ENCODE assay signal across 8 mouse cellular contexts in the genomic region with DNA sequence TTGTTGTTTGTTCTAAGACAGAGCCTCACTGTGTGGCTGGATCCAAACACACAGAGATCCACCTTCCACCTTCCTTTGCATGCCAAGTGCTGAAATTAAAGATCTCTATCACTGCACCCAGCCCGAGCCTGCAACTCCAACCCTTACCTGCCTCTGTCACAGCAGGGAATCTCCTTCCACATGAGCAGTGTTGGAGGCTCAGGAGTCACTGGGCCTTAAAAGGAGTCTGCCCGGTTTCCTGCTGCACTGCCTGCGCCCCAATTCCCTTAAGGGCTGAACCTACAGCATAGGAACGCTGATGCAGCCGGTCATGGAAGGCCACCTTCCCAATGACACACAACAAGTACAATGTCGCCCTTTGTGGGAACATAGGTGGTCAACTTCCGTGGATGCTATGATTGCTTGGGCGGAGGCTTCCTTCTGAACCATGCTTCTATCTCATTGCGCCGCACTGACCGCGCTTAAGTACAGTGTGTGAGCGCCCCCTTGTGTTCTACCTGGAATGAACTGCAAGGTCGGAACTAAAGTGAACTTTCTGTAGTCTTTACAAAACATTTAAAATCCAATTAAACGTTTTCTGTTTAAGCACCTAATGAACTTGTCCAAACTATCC. TPM values are rescaled to one million over a fixed set of nuclear protein-coding genes. Genes with fewer than 3 reads are reported as not detected.
A peak's percentile ranks its signal among the peaks of the same experiment; 100 is the strongest.
DNase-seq lines count a peak whose midpoint lies in the region; ATAC-seq lines count a peak whose summit lies in the region.

No protein-coding gene starts in this region.

- no peaks in the 10 kb centered on the region for H3K36me3 ChIP-seq in embryonic facial prominence, embryonic 12.5 days
- H3K36me3 ChIP-seq in limb, embryonic 12.5 days = no peaks in the 10 kb centered on the region

- no peaks in the 10 kb centered on the region for H3K9me3 ChIP-seq in embryonic facial prominence, embryonic 12.5 days
- H3K9me3 ChIP-seq in limb, embryonic 12.5 days = no peaks in the 10 kb centered on the region

- peak; percentile 78 for DNase-seq in A20 (ENCODE audit: low read depth, low spot score)
- peak; percentile 74 for DNase-seq in adrenal gland, postnatal 25 days
- peak; percentile 71 for DNase-seq in heart, adult 8-10 months (ENCODE audit: low spot score)
- DNase-seq in kidney, adult 8-10 months = peak; percentile 42 to 74
- peak; percentile 46 to 52 for DNase-seq in spleen, postnatal 36 days (ENCODE audit: low spot score in 2 of 2)

- 6% methylated on average over 15 of the region's 15 CpGs for WGBS in embryonic facial prominence, embryonic 12.5 days
- WGBS in limb, embryonic 12.5 days = 7% methylated on average over 15 of the region's 15 CpGs

- peak overlapping the region; percentile 43 for H3K4me2 ChIP-seq in embryonic facial prominence, embryonic 12.5 days (replicated peaks)
- peak overlapping the region; percentile 47 for H3K4me2 ChIP-seq in limb, embryonic 12.5 days

- peaks cover 6% of the 10 kb centered on the region; the same call in 1 of the 2 replicates for H3K27me3 ChIP-seq in embryonic facial prominence, embryonic 12.5 days
- H3K27me3 ChIP-seq in limb, embryonic 12.5 days = peaks cover 15% of the 10 kb centered on the region

- no peak overlapping the region for H3K27ac ChIP-seq in embryonic facial prominence, embryonic 12.5 days
- H3K27ac ChIP-seq in limb, embryonic 12.5 days = no peak overlapping the region

- peak overlapping the region; percentile 12; the same call in 1 of the 2 replicates for H3K4me3 ChIP-seq in embryonic facial prominence, embryonic 12.5 days
- peak overlapping the region; percentile 16 for H3K4me3 ChIP-seq in limb, embryonic 12.5 days (replicated peaks)

- ATAC-seq in embryonic facial prominence, embryonic 12.5 days (ENCODE audit: insufficient number of reproducible peaks, insufficient read depth, low FRiP score, low TSS enrichment) = no peak
- no peak; the same call in 1 of the 2 replicates for ATAC-seq in limb, embryonic 12.5 days (ENCODE audit: insufficient number of reproducible peaks, insufficient read depth, low FRiP score, low TSS enrichment, low read depth)
- peak; percentile 66 for ATAC-seq in monocyte, adult 5-6 weeks (replicated peaks; ENCODE audit: insufficient number of reproducible peaks, low FRiP score, low TSS enrichment, poor library complexity, severe bottlenecking)

- H3K9ac ChIP-seq in embryonic facial prominence, embryonic 12.5 days = no peak overlapping the region
- H3K9ac ChIP-seq in limb, embryonic 12.5 days (replicated peaks) = no peak overlapping the region

- H3K4me1 ChIP-seq in embryonic facial prominence, embryonic 12.5 days = 0 out of 2 replicates have a peak, but pooled peaks cover 3% of the 10 kb centered on the region
- H3K4me1 ChIP-seq in limb, embryonic 12.5 days (replicated peaks) = peaks cover 3% of the 10 kb centered on the region; the same call in 1 of the 2 replicates

RNA-seq across cellular contexts. Expression of a gene that starts 49.5 kb away (rescaled TPM):
- total RNA-seq in adrenal gland, postnatal 25 days (2021) = 1.2 TPM in 2 replicates
- 12.5 and 13.0 TPM in 2 replicates for polyA plus RNA-seq in embryonic facial prominence, embryonic 12.5 days (2016; fragmentation: Nextera tagmentation; extraction: Ambion mirVana)
- total RNA-seq in heart, adult 8-10 months (2022) = under 1 TPM; 0.12 to 0.66 (median 0.22) TPM
- polyA plus RNA-seq in limb, embryonic 12.5 days (2016; fragmentation: Nextera tagmentation; extraction: Ambion mirVana) = 7.1 and 8.1 TPM in 2 replicates
- 7.2 to 11.8 TPM (median 7.5 TPM) in 3 replicates for total RNA-seq in monocyte, adult 5-6 weeks (2017)

RNA-seq across cellular contexts. Expression of a gene that starts 51.7 kb away (rescaled TPM):
- total RNA-seq in adrenal gland, postnatal 25 days (2021) = 58.4 and 58.6 TPM in 2 replicates
- polyA plus RNA-seq in embryonic facial prominence, embryonic 12.5 days (2016; fragmentation: Nextera tagmentation; extraction: Ambion mirVana) = 7.7 and 9.7 TPM in 2 replicates
- total RNA-seq in heart, adult 8-10 months (2022) = 10 to 100 TPM; 28.6 to 36.1 (median 35.0) TPM
- polyA plus RNA-seq in limb, embryonic 12.5 days (2016; fragmentation: Nextera tagmentation; extraction: Ambion mirVana) = 7.8 and 10.6 TPM in 2 replicates
- total RNA-seq in monocyte, adult 5-6 weeks (2017) = 24.0 to 32.1 TPM (median 29.0 TPM) in 3 replicates
